Comparison of ENCODE assay signal across 27 mouse cellular contexts in genomic region chr1:192442772-192443445, GRCm38 (mm10).
DNase-seq lines count a peak whose midpoint lies in the region; ATAC-seq lines count a peak whose summit lies in the region.
"Had no signal": no experiment of that assay in that cellular context is flagged by ENCODE, and none has a peak within 500 bp of the region (broad histone marks: within the 10 kb centered on the region; RNA-seq: fewer than 3 reads in every experiment).

No protein-coding gene starts in this region.

- no peaks in the 10 kb centered on the region for H3K27me3 ChIP-seq in embryonic facial prominence, embryonic 15.5 days
- no peaks in the 10 kb centered on the region for H3K27me3 ChIP-seq in embryonic facial prominence, embryonic 10.5 days (replicated peaks; ENCODE audit: low read depth, poor library complexity, severe bottlenecking)
- peaks cover 5% of the 10 kb centered on the region for H3K27me3 ChIP-seq in megakaryocyte, embryonic 14.5 days (replicated peaks)
- H3K27me3 ChIP-seq: embryonic facial prominence, embryonic 13.5 days; forebrain, embryonic 13.5 days; limb, embryonic 12.5 days; midbrain, embryonic 12.5 days; Patski had no signal

- no peak for ATAC-seq in embryonic facial prominence, embryonic 15.5 days (ENCODE audit: insufficient number of reproducible peaks, low FRiP score, low TSS enrichment, low read depth)
- no peak for ATAC-seq in megakaryocyte, adult 5-6 weeks (ENCODE audit: poor library complexity, severe bottlenecking)
- ATAC-seq: forebrain, embryonic 13.5 days; inflammation-experienced regulatory T-cells, adult 6 months; liver, postnatal 0 days; lung, postnatal 0 days; Patski had no signal

- H3K4me1 ChIP-seq in embryonic facial prominence, embryonic 15.5 days = peaks cover 35% of the 10 kb centered on the region
- H3K4me1 ChIP-seq in embryonic facial prominence, embryonic 10.5 days = peaks cover 11% of the 10 kb centered on the region
- peaks cover 3% of the 10 kb centered on the region; the same call in 1 of the 2 replicates for H3K4me1 ChIP-seq in megakaryocyte, embryonic 14.5 days
- H3K4me1 ChIP-seq: hindbrain, embryonic 10.5 days had no signal

- no peak overlapping the region for H3K9ac ChIP-seq in embryonic facial prominence, embryonic 15.5 days
- H3K9ac ChIP-seq: embryonic facial prominence, embryonic 13.5 days; forebrain, embryonic 13.5 days; heart, embryonic 12.5 days; limb, embryonic 12.5 days; liver, postnatal 0 days; midbrain, embryonic 12.5 days had no signal

- H3K36me3 ChIP-seq in embryonic facial prominence, embryonic 15.5 days = no peaks in the 10 kb centered on the region
- no peaks in the 10 kb centered on the region for H3K36me3 ChIP-seq in embryonic facial prominence, embryonic 10.5 days (replicated peaks)
- H3K36me3 ChIP-seq in megakaryocyte, embryonic 14.5 days (replicated peaks; ENCODE audit: low read length) = no peaks in the 10 kb centered on the region
- H3K36me3 ChIP-seq: embryonic facial prominence, embryonic 13.5 days; heart, embryonic 12.5 days; hindbrain, embryonic 10.5 days; limb, embryonic 12.5 days; midbrain, embryonic 12.5 days had no signal

- DNase-seq in embryonic facial prominence, embryonic 10.5 days (ENCODE audit: low spot score) = no peak
- DNase-seq in cerebellum, adult 18-20 months = peak; percentile 53 to 60
- DNase-seq in cerebellum, postnatal 14 days = peak; percentile 39 to 46
- no peak for DNase-seq in gastrocnemius, postnatal 25 days
- DNase-seq in gastrocnemius, postnatal 10 days = no peak
- DNase-seq: adrenal gland, postnatal 36 days; gastrocnemius, postnatal 14 days; heart, adult 18-20 months; heart, postnatal 10 days; kidney, adult 18-20 months; liver, postnatal 0 days; thymus, adult 2 months had no signal

- no peak overlapping the region for H3K4me3 ChIP-seq in embryonic facial prominence, embryonic 15.5 days (replicated peaks)
- H3K4me3 ChIP-seq in embryonic facial prominence, embryonic 10.5 days = no peak overlapping the region
- H3K4me3 ChIP-seq in megakaryocyte, embryonic 14.5 days (replicated peaks) = peak overlapping the region; percentile 6
- H3K4me3 ChIP-seq: embryonic facial prominence, embryonic 13.5 days; forebrain, embryonic 13.5 days; heart, embryonic 12.5 days; hindbrain, embryonic 10.5 days; limb, embryonic 12.5 days; midbrain, embryonic 12.5 days had no signal

- no peak overlapping the region for H3K4me2 ChIP-seq in embryonic facial prominence, embryonic 15.5 days (replicated peaks)
- H3K4me2 ChIP-seq: embryonic facial prominence, embryonic 13.5 days; forebrain, embryonic 13.5 days; heart, embryonic 12.5 days; limb, embryonic 12.5 days; liver, embryonic 11.5 days; midbrain, embryonic 12.5 days had no signal

- 0 out of 2 replicates have a peak overlapping the region, but pooled peaks have one; percentile 77 for H3K27ac ChIP-seq in embryonic facial prominence, embryonic 15.5 days (replicated peaks)
- no peak overlapping the region for H3K27ac ChIP-seq in embryonic facial prominence, embryonic 10.5 days (replicated peaks)
- H3K27ac ChIP-seq: hindbrain, embryonic 10.5 days; kidney, postnatal 0 days; limb, embryonic 12.5 days; macrophage; midbrain, embryonic 12.5 days had no signal

- 80% methylated on average over 5 of the region's 5 CpGs for WGBS in embryonic facial prominence, embryonic 15.5 days
- WGBS in embryonic facial prominence, embryonic 10.5 days = 90% methylated on average over 5 of the region's 5 CpGs

- H3K9me3 ChIP-seq in embryonic facial prominence, embryonic 15.5 days (replicated peaks) = no peaks in the 10 kb centered on the region
- no peaks in the 10 kb centered on the region for H3K9me3 ChIP-seq in embryonic facial prominence, embryonic 10.5 days
- no peaks in the 10 kb centered on the region for H3K9me3 ChIP-seq in megakaryocyte, embryonic 14.5 days
- H3K9me3 ChIP-seq: embryonic facial prominence, embryonic 13.5 days; forebrain, embryonic 13.5 days; heart, embryonic 12.5 days; hindbrain, embryonic 10.5 days; limb, embryonic 12.5 days; midbrain, embryonic 12.5 days had no signal

Comparison
In these comparisons a context has a peak if more than half of its experiments do, and no peak if none do; other contexts are left out.
1. DNase-seq: peak in cerebellum, adult 18-20 months (2 of 2) and cerebellum, postnatal 14 days (2 of 2); none in embryonic facial prominence, embryonic 10.5 days (single experiment), gastrocnemius, postnatal 25 days (single experiment) and gastrocnemius, postnatal 10 days (single experiment).